In genomic region chr1:134445418-134445817, GRCm38 (mm10) we compare ENCODE assay signal across 27 mouse cellular contexts. TPM values are rescaled to one million over a fixed set of nuclear protein-coding genes. Genes with fewer than 3 reads are reported as not detected.
DNase-seq lines count a peak whose midpoint lies in the region.
"Had no signal": no experiment of that assay in that cellular context is flagged by ENCODE, and none has a peak within 500 bp of the region (broad histone marks: within the 10 kb centered on the region; RNA-seq: fewer than 3 reads in every experiment).

No protein-coding gene starts in this region.

- peak; percentile 48 for DNase-seq in adrenal gland, adult 2 months
- no peak for DNase-seq in adrenal gland, adult 18-20 months (ENCODE audit: low spot score in 2 of 2)
- DNase-seq in adrenal gland, postnatal 14 days = peak; percentile 66
- DNase-seq in adrenal gland, postnatal 4 days (ENCODE audit: low spot score in 2 of 2) = no peak
- peak; percentile 52 for DNase-seq in testis, postnatal 14 days (ENCODE audit: low spot score)
- DNase-seq in testis, postnatal 10 days (ENCODE audit: low spot score) = no peak
- DNase-seq in frontal cortex, postnatal 14 days (ENCODE audit: low spot score in 2 of 2) = no peak
- DNase-seq: B cell, adult 2 months; cerebellum, adult 11-12 months; cerebellum, adult 2 months; cerebellum, adult 9-10 months; cerebellum, postnatal 10 days; cerebellum, postnatal 25 days; forebrain, postnatal 0 days had no signal

RNA-seq across cellular contexts. Expression of gene Klhl12, which starts 9.9 kb away (rescaled TPM):
- 10 to 100 TPM; 17.0 to 20.9 TPM for total RNA-seq in adrenal gland, adult 2 months (2021)
- 3.6 and 4.7 TPM in 2 replicates for polyA plus RNA-seq in adrenal gland, adult 2 months (2012; rRNA removed)
- total RNA-seq in adrenal gland, adult 18-20 months (2021) = 10 to 100 TPM; 18.7 to 20.7 TPM
- 18.6 and 19.5 TPM in 2 replicates for total RNA-seq in adrenal gland, postnatal 14 days (2021)
- 10 to 100 TPM; 25.4 to 26.5 TPM for total RNA-seq in adrenal gland, postnatal 4 days (2021)

RNA-seq across cellular contexts. Expression of gene Adipor1, which starts 30.2 kb away (rescaled TPM):
- 100 to 1,000 TPM; 123 to 129 TPM for total RNA-seq in adrenal gland, adult 2 months (2021)
- polyA plus RNA-seq in adrenal gland, adult 2 months (2012; rRNA removed) = 328 and 482 TPM in 2 replicates
- 100 to 1,000 TPM; 132 to 137 TPM for total RNA-seq in adrenal gland, adult 18-20 months (2021)
- 119 and 126 TPM in 2 replicates for total RNA-seq in adrenal gland, postnatal 14 days (2021)
- 100 to 1,000 TPM; 108 to 109 TPM for total RNA-seq in adrenal gland, postnatal 4 days (2021)

RNA-seq across cellular contexts. Expression of gene Cyb5r1, which starts 40.1 kb away (rescaled TPM):
- total RNA-seq in adrenal gland, adult 2 months (2021) = 10 to 100 TPM; 34.2 to 82.9 TPM
- polyA plus RNA-seq in adrenal gland, adult 2 months (2012; rRNA removed) = 81.8 and 85.3 TPM in 2 replicates
- 10 to 100 TPM; 33.0 to 57.8 TPM for total RNA-seq in adrenal gland, adult 18-20 months (2021)
- 27.4 and 28.0 TPM in 2 replicates for total RNA-seq in adrenal gland, postnatal 14 days (2021)
- 10 to 100 TPM; 27.0 to 28.8 TPM for total RNA-seq in adrenal gland, postnatal 4 days (2021)

RNA-seq across cellular contexts. Expression of gene Rabif, which starts 49.0 kb away (rescaled TPM):
- total RNA-seq in adrenal gland, adult 2 months (2021) = 10 to 100 TPM; 28.6 to 30.0 TPM
- 13.9 and 18.2 TPM in 2 replicates for polyA plus RNA-seq in adrenal gland, adult 2 months (2012; rRNA removed)
- total RNA-seq in adrenal gland, adult 18-20 months (2021) = 10 to 100 TPM; 22.0 to 27.1 TPM
- total RNA-seq in adrenal gland, postnatal 14 days (2021) = 26.4 and 29.9 TPM in 2 replicates
- total RNA-seq in adrenal gland, postnatal 4 days (2021) = 10 to 100 TPM; 28.7 to 29.6 TPM

RNA-seq across cellular contexts. Expression of gene 4933406M09Rik, which starts 59.7 kb away (rescaled TPM):
- total RNA-seq in adrenal gland, adult 2 months (2021) = not detected
- polyA plus RNA-seq in adrenal gland, adult 2 months (2012; rRNA removed) = not detected in 2 replicates
- not detected for total RNA-seq in adrenal gland, adult 18-20 months (2021)
- total RNA-seq in adrenal gland, postnatal 14 days (2021) = not detected in 2 replicates
- not detected for total RNA-seq in adrenal gland, postnatal 4 days (2021)
- total RNA-seq: CH12.LX; forebrain, postnatal 0 days had no signal
- polyA plus RNA-seq: activated CD4-positive, CD25-positive, alpha-beta regulatory T cell, adult 4 months; brain, embryonic 14.5 days; CD4-positive, CD25-positive, alpha-beta regulatory T cell, adult 4 months; cerebellum, adult 2 months; cortical plate, adult 2 months; embryonic facial prominence, embryonic 10.5 days; embryonic facial prominence, embryonic 12.5 days; embryonic facial prominence, embryonic 14.5 days; forebrain, embryonic 11.5 days; forebrain, embryonic 13.5 days; forebrain, embryonic 15.5 days; forebrain, postnatal 0 days; G1E; Patski had no signal

Comparison
In these comparisons a context has a peak if more than half of its experiments do, and no peak if none do; other contexts are left out.
1. DNase-seq: peak in adrenal gland, adult 2 months (single experiment), adrenal gland, postnatal 14 days (single experiment) and testis, postnatal 14 days (single experiment); none in adrenal gland, adult 18-20 months (0 of 2), adrenal gland, postnatal 4 days (0 of 2), testis, postnatal 10 days (single experiment) and frontal cortex, postnatal 14 days (0 of 2).